Mouse (Mus musculus) lung, postnatal 0 days (tissue): ENCODE measurements around the gene Scnn1g.

Source experiments
- CTCF ChIP-seq: IDR thresholded peaks from 2 replicates; pipeline ENCODE4 v1.5.1; 2016; ENCODE audit warnings: antibody characterized with exemption, mild to moderate bottlenecking
- EP300 ChIP-seq: IDR thresholded peaks from 2 replicates; pipeline ENCODE4 v1.6.1; 2016; ENCODE audit warnings: antibody characterized with exemption, mild to moderate bottlenecking, control low read depth

GRCm38 (mm10) chr7:121768983-121769382, 34.7 kb downstream of the Scnn1g start:
- no peak for TF ChIP-seq CTCF
- no peak for TF ChIP-seq EP300
